Mouse (Mus musculus) myocyte (in vitro differentiated cells): ENCODE measurements around the gene Shank3. TPM values are rescaled to one million over a fixed set of nuclear protein-coding genes. Genes with fewer than 3 reads are reported as not detected.
A peak's percentile ranks its signal among the peaks of the same experiment; 100 is the strongest.

Source experiments
- H3K27me3 ChIP-seq: one replicate; pipeline ENCODE4 v1.6.1; 2011; ENCODE audit not compliant: control insufficient read depth, insufficient read depth, insufficient read length
- H3K36me3 ChIP-seq: one replicate; pipeline ENCODE4 v1.6.1; 2011; ENCODE audit not compliant: control insufficient read depth, insufficient read depth
- H3K4me2 ChIP-seq: one replicate; pipeline ENCODE4 v1.6.1; 2011; ENCODE audit warnings: low read depth, control low read depth
- H3K4me3 ChIP-seq: one replicate; pipeline ENCODE4 v1.5.1; 2011; ENCODE audit warnings: mild to moderate bottlenecking, control low read depth, moderate library complexity
- H3K79me2 ChIP-seq: one replicate; pipeline ENCODE4 v1.6.1; 2011; ENCODE audit not compliant: control insufficient read depth, insufficient read depth
- H3ac ChIP-seq: one replicate; pipeline ENCODE4 v1.6.1; 2011; ENCODE audit not compliant: control insufficient read depth, insufficient read length
- CEBPB ChIP-seq: IDR thresholded peaks from 2 replicates; pipeline ENCODE4 v1.6.1; 2011; ENCODE audit warnings: mild to moderate bottlenecking, moderate library complexity; ENCODE audit not compliant: poor library complexity, insufficient read depth, severe bottlenecking
- E2F4 ChIP-seq: IDR thresholded peaks from one replicate; pipeline ENCODE4 v1.6.1; 2011; ENCODE audit warnings: mild to moderate bottlenecking, control low read depth, moderate library complexity; ENCODE audit not compliant: insufficient read depth
- MAX ChIP-seq: IDR thresholded peaks from one replicate; pipeline ENCODE4 v1.6.1; 2011; ENCODE audit warnings: low read depth, mild to moderate bottlenecking, control low read depth
- MYOD1 ChIP-seq, 3 experiments: IDR thresholded peaks; one replicate each; pipeline ENCODE4 v1.6.1; 2011; ENCODE audit warnings: control low read depth in 2 of 3, low read depth in 2 of 3, mild to moderate bottlenecking in 2 of 3, moderate library complexity in 1 of 3; ENCODE audit not compliant: insufficient read length in 2 of 3, control insufficient read depth in 1 of 3
- MYOG ChIP-seq, 3 experiments: IDR thresholded peaks; one replicate each; pipeline ENCODE4 v1.6.1; 2011; ENCODE audit warnings: control low read depth in 2 of 3, low read depth in 2 of 3, mild to moderate bottlenecking in 2 of 3; ENCODE audit not compliant: insufficient read length in 2 of 3, control insufficient read depth in 1 of 3, insufficient read depth in 1 of 3
- POLR2A ChIP-seq: IDR thresholded peaks from one replicate; pipeline ENCODE4 v1.6.1; 2011; ENCODE audit warnings: low read depth, mild to moderate bottlenecking, control low read depth, moderate library complexity; ENCODE audit not compliant: insufficient read length
- POLR2AphosphoS2 ChIP-seq: IDR thresholded peaks from one replicate; pipeline ENCODE4 v1.6.1; 2011; ENCODE audit warnings: low read depth, control low read depth; ENCODE audit not compliant: insufficient read length
- REST ChIP-seq: IDR thresholded peaks from one replicate; pipeline ENCODE4 v1.6.1; 2011; ENCODE audit warnings: mild to moderate bottlenecking, control low read depth, moderate library complexity; ENCODE audit not compliant: insufficient read depth, insufficient read length
- SRF ChIP-seq: IDR thresholded peaks from one replicate; pipeline ENCODE4 v1.6.1; 2011; ENCODE audit warnings: low read depth; ENCODE audit not compliant: control insufficient read depth, insufficient read length
- TCF12 ChIP-seq: IDR thresholded peaks from one replicate; pipeline ENCODE4 v1.6.1; 2011; ENCODE audit warnings: mild to moderate bottlenecking, control low read depth; ENCODE audit not compliant: poor library complexity, insufficient read depth, severe bottlenecking
- TCF3 ChIP-seq: IDR thresholded peaks from one replicate; pipeline ENCODE4 v1.6.1; 2011; ENCODE audit warnings: low read depth, control low read depth; ENCODE audit not compliant: insufficient read length
- USF1 ChIP-seq: IDR thresholded peaks from one replicate; pipeline ENCODE4 v1.6.1; 2011; ENCODE audit warnings: low read depth, mild to moderate bottlenecking, control low read depth, moderate library complexity
- polyA plus RNA-seq: library from polyadenylated mRNA; unstranded; fragments of >200 nt; fragmentation: generic; extraction: Trizol; gene quantifications from one replicate; pipeline ENCODE4 v1.2.1, GENCODE M21; 2012; ENCODE audit warnings: missing spikeins

Shank3 gene
- polyA plus RNA-seq, 1 experiment, result 1.4 TPM

GRCm38 (mm10) chr15:89589146-89589545, 89.7 kb downstream of the Shank3 start:
- no peak overlapping the region for H3K4me3 ChIP-seq
- H3ac ChIP-seq, result no peak overlapping the region
- TF ChIP-seq CEBPB (no peak), POLR2A (no peak), POLR2AphosphoS2 (no peak), MAX (no peak), MYOD1 (IDR thresholded peaks at IDR 0.05; ENCODE audit: control insufficient read depth in 1 of 3, insufficient read length in 2 of 3, low read depth in 2 of 3) (no peak), USF1 (no peak), SRF (no peak), E2F4 (no peak), TCF3 (no peak), REST (no peak), MYOG (IDR thresholded peaks at IDR 0.05; ENCODE audit: control insufficient read depth in 1 of 3, insufficient read depth in 1 of 3, insufficient read length in 2 of 3, low read depth in 2 of 3) (no peak), TCF12 (no peak)
- H3K79me2 ChIP-seq, result no peaks in the 10 kb centered on the region
- peaks cover 6% of the 10 kb centered on the region for H3K36me3 ChIP-seq
- H3K27me3 ChIP-seq, result no peaks in the 10 kb centered on the region
- H3K4me2 ChIP-seq, result no peak overlapping the region

GRCm38 (mm10) chr15:89591317-89591716, 91.9 kb downstream of the Shank3 start:
- Histone ChIP-seq H3K36me3 (peaks cover 6% of the 10 kb centered on the region), H3K27me3 (peaks cover 3% of the 10 kb centered on the region), H3K4me3 (peak overlapping the region; percentile 51), H3ac (peak overlapping the region; percentile 1), H3K79me2 (no peaks in the 10 kb centered on the region), H3K4me2 (peak overlapping the region; percentile 85)
- TF ChIP-seq MAX (no peak), POLR2A (no peak), MYOG (IDR thresholded peaks at IDR 0.05; ENCODE audit: control insufficient read depth in 1 of 3, insufficient read depth in 1 of 3, insufficient read length in 2 of 3, low read depth in 2 of 3) (no peak), SRF (no peak), USF1 (no peak), CEBPB (no peak), TCF12 (no peak), REST (no peak), POLR2AphosphoS2 (no peak), TCF3 (no peak), E2F4 (no peak), MYOD1 (IDR thresholded peaks at IDR 0.05; ENCODE audit: control insufficient read depth in 1 of 3, insufficient read length in 2 of 3, low read depth in 2 of 3) (no peak)

GRCm38 (mm10) chr15:89591723-89592455, 92.5 kb downstream of the Shank3 start, which contains the start of gene Rabl2:
Gene Rabl2, minus strand, starts transcription at chr15:89591923.
- Histone ChIP-seq H3K4me3 (peak within 1 kb of the TSS; percentile 51), H3K27me3 (peaks cover 6% of the 10 kb centered on the region), H3K36me3 (peaks cover 6% of the 10 kb centered on the region), H3ac (peak within 1 kb of the TSS; percentile 1), H3K79me2 (no peaks in the 10 kb centered on the region), H3K4me2 (peak within 1 kb of the TSS; percentile 85)
- TF ChIP-seq MAX, result peak; percentile 97
- TF ChIP-seq POLR2AphosphoS2, result peak; percentile 81
- TF ChIP-seq MYOG (IDR thresholded peaks at IDR 0.05; ENCODE audit: control insufficient read depth in 1 of 3, insufficient read depth in 1 of 3, insufficient read length in 2 of 3, low read depth in 2 of 3), result peak in 2 of 3 experiments; percentile 46 to 84
- TF ChIP-seq E2F4, result no peak
- no peak for TF ChIP-seq TCF12
- TF ChIP-seq TCF3, result no peak
- TF ChIP-seq SRF, result no peak
- peak; percentile 82 for TF ChIP-seq POLR2A
- TF ChIP-seq MYOD1 (IDR thresholded peaks at IDR 0.05; ENCODE audit: control insufficient read depth in 1 of 3, insufficient read length in 2 of 3, low read depth in 2 of 3), result peak in 2 of 3 experiments; percentile 62 to 77
- TF ChIP-seq CEBPB, result no peak
- no peak for TF ChIP-seq USF1

GRCm38 (mm10) chr15:89592548-89592947, 93.1 kb downstream of the Shank3 start:
- H3K36me3 ChIP-seq, result peaks cover 4% of the 10 kb centered on the region
- H3K4me3 ChIP-seq, result peak overlapping the region; percentile 51

More at GRCm38 (mm10) chr15:89592548-89592947, 93.1 kb downstream of the Shank3 start:
- Histone ChIP-seq H3K4me2 (peak overlapping the region; percentile 85), H3ac (no peak overlapping the region), H3K79me2 (no peaks in the 10 kb centered on the region), H3K27me3 (peaks cover 6% of the 10 kb centered on the region)
- TF ChIP-seq E2F4 (no peak), USF1 (no peak), MYOG (IDR thresholded peaks at IDR 0.05; ENCODE audit: control insufficient read depth in 1 of 3, insufficient read depth in 1 of 3, insufficient read length in 2 of 3, low read depth in 2 of 3) (no peak), REST (no peak), MYOD1 (IDR thresholded peaks at IDR 0.05; ENCODE audit: control insufficient read depth in 1 of 3, insufficient read length in 2 of 3, low read depth in 2 of 3) (no peak), TCF12 (no peak), POLR2A (no peak), CEBPB (no peak), TCF3 (no peak), POLR2AphosphoS2 (no peak), MAX (no peak), SRF (no peak)
